Mouse (Mus musculus): ENCODE measurements at regions not wholly inside any gene's neighbourhood (a gene's known extent, or its start where the extent isn't known, plus 50 kb on each side); places are given as distances from the start of the nearest gene placed in this dataset.

GRCm38 (mm10) chr16:29851827-29852226 is 212.4 kb upstream of the Hes1 start:
- Histone ChIP-seq H3K4me2 (ENCODE audit: low read length) (no peak overlapping the region), H3K27me3 (ENCODE audit: control insufficient read depth, insufficient read depth, low read depth, low read length) (no peaks in the 10 kb centered on the region; the same call in 1 of the 2 replicates), H3K9me3 (replicated peaks; ENCODE audit: control insufficient read depth, low read length, poor library complexity, severe bottlenecking) (no peaks in the 10 kb centered on the region), H3K27ac (ENCODE audit: low read length) (no peak overlapping the region), H3K36me3 (ENCODE audit: control insufficient read depth, insufficient read depth, low read length) (no peaks in the 10 kb centered on the region), H3K4me3 (ENCODE audit: low read depth, low read length) (no peak overlapping the region), H3K4me1 (ENCODE audit: control insufficient read depth, insufficient read depth, low read length) (no peaks in the 10 kb centered on the region), H3K9ac (ENCODE audit: low read depth, low read length) (no peak overlapping the region)
- no peak for ATAC-seq
- WGBS = 39% methylated on average over 9 of the region's 9 CpGs

GRCm38 (mm10) chr16:29854805-29855565 is 209.2 kb upstream of the Hes1 start:
- Histone ChIP-seq H3K4me2 (ENCODE audit: low read length) (no peak overlapping the region), H3K4me3 (ENCODE audit: low read depth, low read length) (no peak overlapping the region), H3K27me3 (ENCODE audit: control insufficient read depth, insufficient read depth, low read depth, low read length) (peaks cover 7% of the 10 kb centered on the region; the same call in 1 of the 2 replicates), H3K4me1 (ENCODE audit: control insufficient read depth, insufficient read depth, low read length) (no peaks in the 10 kb centered on the region), H3K27ac (ENCODE audit: low read length) (no peak overlapping the region), H3K9me3 (replicated peaks; ENCODE audit: control insufficient read depth, low read length, poor library complexity, severe bottlenecking) (no peaks in the 10 kb centered on the region), H3K9ac (ENCODE audit: low read depth, low read length) (no peak overlapping the region), H3K36me3 (ENCODE audit: control insufficient read depth, insufficient read depth, low read length) (no peaks in the 10 kb centered on the region)
- ATAC-seq = no peak
- 85% methylated on average over 9 of the region's 9 CpGs for WGBS

GRCm38 (mm10) chr16:29856545-29856944 is 207.6 kb upstream of the Hes1 start:
- no peak overlapping the region for H3K4me3 ChIP-seq (ENCODE audit: low read depth, low read length)
- 100% methylated on average over 1 of the region's 1 CpGs for WGBS
- H3K4me1 ChIP-seq (ENCODE audit: control insufficient read depth, insufficient read depth, low read length) = no peaks in the 10 kb centered on the region
- no peak overlapping the region for H3K9ac ChIP-seq (ENCODE audit: low read depth, low read length)
- ATAC-seq = no peak
- no peak overlapping the region for H3K27ac ChIP-seq (ENCODE audit: low read length)
- H3K36me3 ChIP-seq (ENCODE audit: control insufficient read depth, insufficient read depth, low read length) = no peaks in the 10 kb centered on the region
- peaks cover 7% of the 10 kb centered on the region; the same call in 1 of the 2 replicates for H3K27me3 ChIP-seq (ENCODE audit: control insufficient read depth, insufficient read depth, low read depth, low read length)
- no peak overlapping the region for H3K4me2 ChIP-seq (ENCODE audit: low read length)
- H3K9me3 ChIP-seq (replicated peaks; ENCODE audit: control insufficient read depth, low read length, poor library complexity, severe bottlenecking) = no peaks in the 10 kb centered on the region

- no peaks in the 10 kb centered on the region for H3K36me3 ChIP-seq (ENCODE audit: control insufficient read depth, insufficient read depth, low read length)
- no peak overlapping the region for H3K27ac ChIP-seq (ENCODE audit: low read length)
- H3K4me2 ChIP-seq (ENCODE audit: low read length) = no peak overlapping the region
- H3K4me3 ChIP-seq (ENCODE audit: low read depth, low read length) = no peak overlapping the region
- H3K9me3 ChIP-seq (replicated peaks; ENCODE audit: control insufficient read depth, low read length, poor library complexity, severe bottlenecking) = no peaks in the 10 kb centered on the region
- H3K27me3 ChIP-seq (ENCODE audit: control insufficient read depth, insufficient read depth, low read depth, low read length) = peaks cover 9% of the 10 kb centered on the region; the same call in 1 of the 2 replicates
- 77% methylated on average over 5 of the region's 5 CpGs for WGBS
- H3K4me1 ChIP-seq (ENCODE audit: control insufficient read depth, insufficient read depth, low read length) = no peaks in the 10 kb centered on the region
- no peak overlapping the region for H3K9ac ChIP-seq (ENCODE audit: low read depth, low read length)
- ATAC-seq = no peak
Observed at GRCm38 (mm10) chr16:29858645-29859044, 205.5 kb upstream of the Hes1 start.

GRCm38 (mm10) chr16:29860306-29860705 is 203.9 kb upstream of the Hes1 start:
- no peak overlapping the region for H3K27ac ChIP-seq (ENCODE audit: low read length)
- no peak overlapping the region for H3K4me3 ChIP-seq (ENCODE audit: low read depth, low read length)
- H3K36me3 ChIP-seq (ENCODE audit: control insufficient read depth, insufficient read depth, low read length) = no peaks in the 10 kb centered on the region
- H3K4me2 ChIP-seq (ENCODE audit: low read length) = no peak overlapping the region
- H3K9me3 ChIP-seq (replicated peaks; ENCODE audit: control insufficient read depth, low read length, poor library complexity, severe bottlenecking) = no peaks in the 10 kb centered on the region
- no peak for ATAC-seq
- H3K27me3 ChIP-seq (ENCODE audit: control insufficient read depth, insufficient read depth, low read depth, low read length) = peaks cover 9% of the 10 kb centered on the region; the same call in 1 of the 2 replicates
- H3K4me1 ChIP-seq (ENCODE audit: control insufficient read depth, insufficient read depth, low read length) = no peaks in the 10 kb centered on the region
- 13% methylated on average over 6 of the region's 6 CpGs for WGBS
- no peak overlapping the region for H3K9ac ChIP-seq (ENCODE audit: low read depth, low read length)

- Histone ChIP-seq H3K36me3 (ENCODE audit: control insufficient read depth, insufficient read depth, low read length) (no peaks in the 10 kb centered on the region), H3K27me3 (ENCODE audit: control insufficient read depth, insufficient read depth, low read depth, low read length) (0 out of 2 replicates have a peak, but pooled peaks cover 9% of the 10 kb centered on the region), H3K4me1 (ENCODE audit: control insufficient read depth, insufficient read depth, low read length) (no peaks in the 10 kb centered on the region), H3K4me2 (ENCODE audit: low read length) (no peak overlapping the region), H3K9me3 (replicated peaks; ENCODE audit: control insufficient read depth, low read length, poor library complexity, severe bottlenecking) (no peaks in the 10 kb centered on the region), H3K4me3 (ENCODE audit: low read depth, low read length) (no peak overlapping the region), H3K27ac (ENCODE audit: low read length) (no peak overlapping the region), H3K9ac (ENCODE audit: low read depth, low read length) (no peak overlapping the region)
- WGBS = 20% methylated on average over 4 of the region's 4 CpGs
- ATAC-seq = no peak
Observed at GRCm38 (mm10) chr16:29861056-29861455, 203.1 kb upstream of the Hes1 start.

GRCm38 (mm10) chr16:29865075-29865740 is 199.0 kb upstream of the Hes1 start:
- Histone ChIP-seq H3K27ac (ENCODE audit: low read length) (no peak overlapping the region), H3K4me3 (ENCODE audit: low read depth, low read length) (no peak overlapping the region), H3K27me3 (ENCODE audit: control insufficient read depth, insufficient read depth, low read depth, low read length) (0 out of 2 replicates have a peak, but pooled peaks cover 2% of the 10 kb centered on the region), H3K4me2 (ENCODE audit: low read length) (no peak overlapping the region), H3K4me1 (ENCODE audit: control insufficient read depth, insufficient read depth, low read length) (no peaks in the 10 kb centered on the region), H3K36me3 (ENCODE audit: control insufficient read depth, insufficient read depth, low read length) (no peaks in the 10 kb centered on the region), H3K9ac (ENCODE audit: low read depth, low read length) (no peak overlapping the region), H3K9me3 (replicated peaks; ENCODE audit: control insufficient read depth, low read length, poor library complexity, severe bottlenecking) (no peaks in the 10 kb centered on the region)
- ATAC-seq = no peak
- WGBS = 84% methylated on average over 17 of the region's 17 CpGs

- no peak overlapping the region for H3K4me2 ChIP-seq (ENCODE audit: low read length)
- H3K4me1 ChIP-seq (ENCODE audit: control insufficient read depth, insufficient read depth, low read length) = 0 out of 2 replicates have a peak, but pooled peaks cover 3% of the 10 kb centered on the region
- no peaks in the 10 kb centered on the region for H3K27me3 ChIP-seq (ENCODE audit: control insufficient read depth, insufficient read depth, low read depth, low read length)
- ATAC-seq = no peak
- 87% methylated on average over 5 of the region's 5 CpGs for WGBS
- no peak overlapping the region for H3K27ac ChIP-seq (ENCODE audit: low read length)
- H3K9ac ChIP-seq (ENCODE audit: low read depth, low read length) = no peak overlapping the region
- H3K4me3 ChIP-seq (ENCODE audit: low read depth, low read length) = no peak overlapping the region
- no peaks in the 10 kb centered on the region for H3K9me3 ChIP-seq (replicated peaks; ENCODE audit: control insufficient read depth, low read length, poor library complexity, severe bottlenecking)
- no peaks in the 10 kb centered on the region for H3K36me3 ChIP-seq (ENCODE audit: control insufficient read depth, insufficient read depth, low read length)
Observed at GRCm38 (mm10) chr16:29871395-29871794, 192.8 kb upstream of the Hes1 start.

GRCm38 (mm10) chr16:29876196-29876595 is 188.0 kb upstream of the Hes1 start:
- WGBS = 8% methylated on average over 8 of the region's 8 CpGs
- H3K9ac ChIP-seq (ENCODE audit: low read depth, low read length) = no peak overlapping the region
- no peak overlapping the region for H3K4me2 ChIP-seq (ENCODE audit: low read length)
- H3K4me1 ChIP-seq (ENCODE audit: control insufficient read depth, insufficient read depth, low read length) = peaks cover 5% of the 10 kb centered on the region; the same call in 1 of the 2 replicates
- no peaks in the 10 kb centered on the region for H3K27me3 ChIP-seq (ENCODE audit: control insufficient read depth, insufficient read depth, low read depth, low read length)
- no peak overlapping the region for H3K4me3 ChIP-seq (ENCODE audit: low read depth, low read length)
- no peaks in the 10 kb centered on the region for H3K9me3 ChIP-seq (replicated peaks; ENCODE audit: control insufficient read depth, low read length, poor library complexity, severe bottlenecking)
- no peak overlapping the region for H3K27ac ChIP-seq (ENCODE audit: low read length)
- no peaks in the 10 kb centered on the region for H3K36me3 ChIP-seq (ENCODE audit: control insufficient read depth, insufficient read depth, low read length)
- no peak for ATAC-seq

Data from midbrain, embryonic 16.5 days (tissue).